Mouse (Mus musculus) right cerebral cortex, adult 18-20 months (tissue): ENCODE measurements at regions not wholly inside any gene's neighbourhood (a gene's known extent, or its start where the extent isn't known, plus 50 kb on each side); places are given as distances from the start of the nearest gene placed in this dataset.
"Not testable (repeated sequence)": the region's sequence is repeated elsewhere in the genome, so short reads cannot be mapped to it uniquely, and the experiment has no call there.

Source experiments
- DNase-seq: peaks from one replicate; pipeline ENCODE4 v3.0.0; 2022; ENCODE audit warnings: mixed read lengths

DNA sequence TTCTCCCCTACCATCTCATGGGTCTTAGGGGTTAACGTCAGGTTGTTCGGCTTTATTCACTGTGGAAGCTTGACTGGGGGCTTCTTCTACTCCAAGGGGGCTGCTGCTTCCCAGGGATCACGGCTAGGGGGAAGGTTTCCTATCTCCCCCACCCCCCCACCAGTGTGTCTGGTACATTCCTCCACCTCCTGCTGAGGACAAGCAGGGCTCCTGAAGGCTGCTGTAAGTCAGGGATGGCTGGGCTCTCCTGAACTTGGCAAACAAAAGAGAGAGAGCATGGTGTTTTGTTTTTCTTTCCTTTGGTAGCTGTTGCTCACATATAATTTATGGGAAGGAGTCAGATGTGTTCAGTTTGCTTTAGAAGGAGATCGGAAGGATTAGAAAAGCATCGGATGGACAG lies 54.7 kb upstream of the Commd3 start:
- no peak for DNase-seq

DNA sequence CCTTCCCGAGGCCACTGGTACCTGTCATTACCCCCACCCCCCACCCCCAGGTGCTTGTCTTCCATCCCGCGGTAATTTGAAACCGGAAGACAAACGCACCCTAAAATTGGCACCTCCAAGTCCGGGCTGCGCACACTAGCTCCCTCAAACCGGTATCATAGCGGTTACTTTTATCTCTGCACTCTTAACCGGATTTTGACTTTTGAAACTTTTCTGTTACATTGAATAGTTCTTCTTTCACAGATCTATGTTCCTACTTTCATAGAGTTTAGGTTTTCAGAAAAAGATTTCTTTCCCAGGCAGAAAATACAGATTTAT lies 62.4 kb upstream of the Commd3 start:
- DNase-seq = no peak

DNA sequence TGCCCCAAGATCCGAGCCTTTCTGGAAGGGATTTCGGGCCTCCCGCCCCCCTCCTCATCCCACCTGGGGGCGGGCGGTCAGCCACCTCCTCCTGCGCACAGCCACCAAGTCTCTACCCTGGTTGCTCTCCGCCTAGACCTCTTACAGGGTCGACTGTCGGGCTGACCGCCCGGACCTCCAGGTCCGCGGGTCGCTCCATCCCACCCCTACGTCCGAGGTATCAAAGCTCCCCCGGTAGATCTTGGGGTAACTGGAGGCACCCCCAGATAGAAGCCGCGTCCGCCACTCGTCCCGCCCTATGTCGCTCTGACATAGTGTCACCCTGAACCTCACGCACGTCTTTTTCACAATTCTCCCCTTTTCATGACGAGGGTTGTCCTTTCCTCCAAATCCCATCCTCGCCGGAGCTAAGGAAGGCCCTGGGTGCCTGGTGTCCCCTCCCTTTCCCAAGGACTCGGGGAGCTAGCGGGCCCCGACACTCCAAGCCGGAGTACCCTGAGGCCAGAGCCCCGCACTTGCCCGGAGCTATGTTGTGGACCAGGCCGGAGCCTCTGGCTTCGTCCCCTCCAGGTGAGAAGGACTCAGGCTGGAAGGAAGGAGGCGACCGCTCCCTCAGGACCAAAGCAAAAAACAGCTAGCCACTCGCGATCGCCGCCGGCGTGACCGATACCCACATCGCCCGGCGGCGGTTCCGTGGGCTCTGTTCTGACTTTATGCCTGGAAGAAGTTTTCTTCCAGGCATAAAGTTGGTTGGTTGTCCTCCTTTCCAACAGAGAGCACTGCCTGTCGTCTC lies 62.9 kb upstream of the Commd3 start:
- DNase-seq = no peak

DNA sequence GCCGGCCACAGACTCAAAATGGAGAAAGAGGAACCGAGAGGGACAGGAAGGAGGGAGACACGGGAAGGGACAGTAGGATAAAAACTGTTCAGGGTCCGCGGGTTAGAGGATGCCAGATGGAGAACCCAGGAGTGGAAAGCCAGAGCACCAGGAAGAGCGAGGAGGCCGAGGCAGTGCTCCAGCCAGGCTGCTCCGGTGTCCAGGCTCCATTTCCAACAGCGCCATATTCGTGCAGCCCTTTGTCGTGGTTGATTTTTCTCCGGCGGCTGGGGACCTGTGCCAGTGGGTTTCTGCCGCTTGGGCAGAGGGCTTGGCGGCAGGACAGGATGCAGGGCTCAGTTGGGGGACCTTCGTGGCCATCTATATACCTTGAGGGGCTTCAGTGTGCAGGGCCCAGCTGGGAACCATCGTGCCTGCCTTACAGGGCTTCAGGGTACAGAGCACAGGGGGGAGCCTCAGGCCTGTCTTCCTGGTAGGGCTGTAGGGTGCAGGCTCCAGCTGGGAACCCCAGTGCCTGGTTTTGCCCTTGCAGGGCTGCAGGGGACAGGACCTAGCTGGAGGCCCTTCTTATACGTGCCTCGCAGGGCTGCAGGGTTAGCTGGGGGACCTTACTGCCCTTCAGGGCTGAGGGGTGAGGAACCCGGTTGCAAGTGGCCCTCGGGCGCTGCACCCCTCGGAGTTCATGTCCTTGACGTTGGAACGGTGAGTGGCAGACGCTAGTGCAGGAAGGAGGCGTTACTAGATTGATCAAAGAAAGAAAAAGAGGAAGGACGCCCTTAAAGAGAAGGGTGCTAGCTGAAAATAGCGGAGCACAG lies 63.7 kb upstream of the Commd3 start:
- DNase-seq = no peak

DNA sequence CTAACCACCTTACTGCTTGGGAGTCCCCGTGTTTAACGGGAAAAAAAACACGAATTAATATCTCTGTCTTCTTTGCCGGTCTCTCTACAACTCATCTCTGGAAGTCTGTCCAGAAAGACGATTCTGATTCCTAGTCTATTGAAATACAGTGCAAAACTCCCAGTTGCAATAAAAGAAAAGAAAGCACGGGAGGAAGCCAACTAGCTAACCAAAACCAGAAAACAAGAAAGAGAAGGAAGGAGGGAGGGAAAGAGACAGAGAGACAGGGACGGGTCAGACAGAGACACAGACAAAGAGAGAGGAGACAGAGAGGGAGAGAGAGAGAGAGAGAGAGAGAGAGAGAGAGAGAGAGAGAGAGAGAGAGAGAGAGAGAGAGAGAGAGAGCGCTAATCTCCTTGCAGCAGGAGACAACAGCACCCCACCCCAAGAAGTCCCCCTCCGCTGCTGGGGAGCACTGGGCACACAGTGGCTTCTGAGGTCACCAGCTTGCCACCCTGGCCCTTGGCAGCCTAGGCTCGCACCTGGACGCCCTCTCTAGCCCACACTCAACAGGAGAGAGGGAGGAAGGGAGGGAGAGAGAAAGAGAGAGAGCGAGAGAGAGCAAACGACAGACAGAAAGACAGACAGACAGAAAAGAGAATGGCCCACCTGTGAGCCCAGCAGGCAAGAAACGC lies 64.5 kb upstream of the Commd3 start:
- DNase-seq = no peak

DNA sequence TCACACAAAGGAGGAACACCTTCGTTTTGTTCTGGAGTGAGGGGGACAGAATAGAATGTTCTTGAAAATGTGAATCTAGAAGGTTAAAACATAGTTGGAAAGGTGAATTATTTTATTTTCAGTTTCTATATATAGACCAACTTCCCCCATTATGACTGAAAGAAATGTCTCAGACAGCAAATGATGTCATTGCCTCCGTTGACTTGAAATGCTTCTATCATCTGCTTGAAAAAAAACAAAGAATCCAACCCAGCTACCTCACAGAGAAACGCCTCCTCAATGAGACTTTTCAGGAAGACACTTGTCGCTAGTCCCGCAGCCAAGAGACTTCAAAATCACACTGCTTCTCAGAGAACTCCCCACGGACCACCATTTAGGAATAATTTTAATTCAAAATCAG lies 65.1 kb upstream of the Commd3 start:
- DNase-seq = no peak

DNA sequence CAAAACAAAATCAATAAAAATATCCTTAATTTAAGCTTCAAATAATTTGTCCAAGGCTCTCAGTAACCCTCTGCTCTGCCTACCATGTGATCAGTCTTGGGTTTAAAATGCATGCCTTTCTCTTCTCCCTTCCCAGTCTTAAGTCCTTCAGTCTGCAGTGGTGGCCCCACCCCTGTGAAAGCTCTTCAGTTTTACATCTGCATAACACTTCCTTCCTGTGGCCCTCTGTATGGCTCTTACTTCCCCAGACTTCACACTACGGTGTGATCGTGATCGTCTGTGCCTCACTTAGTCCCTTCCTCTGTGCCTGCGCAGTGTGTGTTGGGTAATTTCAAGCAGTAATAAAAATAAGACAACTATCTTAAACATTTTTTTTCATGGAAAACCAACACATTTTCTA lies 80.0 kb upstream of the Commd3 start:
- no peak for DNase-seq

DNA sequence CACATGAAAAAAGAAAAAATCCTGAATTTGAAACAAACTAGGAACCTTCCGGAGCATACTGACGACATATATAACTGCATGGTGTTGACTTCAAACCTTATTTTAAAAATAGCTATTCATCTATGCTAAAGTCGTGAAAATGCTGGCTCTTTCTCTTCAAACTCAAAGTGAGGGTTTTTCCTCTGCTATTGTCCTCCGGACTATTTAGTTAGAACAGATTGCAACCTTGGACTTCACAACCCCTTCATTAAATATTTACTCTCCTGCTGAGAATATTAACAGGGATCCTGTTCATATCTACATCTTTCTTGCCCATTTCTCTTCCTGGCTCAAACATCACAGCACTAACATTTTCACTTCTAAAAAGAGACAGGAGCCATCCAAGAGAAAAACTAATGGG lies 84.0 kb upstream of the Commd3 start:
- DNase-seq = no peak

DNA sequence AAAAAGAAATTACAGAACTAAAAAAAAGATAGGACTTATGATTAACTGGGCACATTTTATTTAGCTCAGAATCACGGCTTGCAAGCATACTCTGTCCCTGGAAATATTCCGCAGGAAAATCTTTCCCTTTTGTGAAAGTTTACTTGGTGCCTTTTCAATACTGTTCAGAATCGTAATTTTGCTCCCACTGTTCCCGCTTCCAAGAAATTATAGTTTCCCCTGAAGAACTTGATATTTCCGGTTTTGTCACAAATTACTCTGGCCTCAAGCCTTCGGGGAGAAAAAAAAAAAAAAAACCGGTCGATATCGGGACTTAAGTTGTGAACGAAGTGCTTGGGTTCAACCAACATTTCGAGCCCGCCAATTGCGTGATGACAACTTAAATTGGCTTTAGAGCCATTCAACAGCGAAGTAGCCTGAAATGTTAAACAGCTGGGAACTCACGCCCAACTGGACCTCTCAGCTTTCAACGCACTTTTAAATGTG lies 84.4 kb upstream of the Commd3 start:
- no peak for DNase-seq

DNA sequence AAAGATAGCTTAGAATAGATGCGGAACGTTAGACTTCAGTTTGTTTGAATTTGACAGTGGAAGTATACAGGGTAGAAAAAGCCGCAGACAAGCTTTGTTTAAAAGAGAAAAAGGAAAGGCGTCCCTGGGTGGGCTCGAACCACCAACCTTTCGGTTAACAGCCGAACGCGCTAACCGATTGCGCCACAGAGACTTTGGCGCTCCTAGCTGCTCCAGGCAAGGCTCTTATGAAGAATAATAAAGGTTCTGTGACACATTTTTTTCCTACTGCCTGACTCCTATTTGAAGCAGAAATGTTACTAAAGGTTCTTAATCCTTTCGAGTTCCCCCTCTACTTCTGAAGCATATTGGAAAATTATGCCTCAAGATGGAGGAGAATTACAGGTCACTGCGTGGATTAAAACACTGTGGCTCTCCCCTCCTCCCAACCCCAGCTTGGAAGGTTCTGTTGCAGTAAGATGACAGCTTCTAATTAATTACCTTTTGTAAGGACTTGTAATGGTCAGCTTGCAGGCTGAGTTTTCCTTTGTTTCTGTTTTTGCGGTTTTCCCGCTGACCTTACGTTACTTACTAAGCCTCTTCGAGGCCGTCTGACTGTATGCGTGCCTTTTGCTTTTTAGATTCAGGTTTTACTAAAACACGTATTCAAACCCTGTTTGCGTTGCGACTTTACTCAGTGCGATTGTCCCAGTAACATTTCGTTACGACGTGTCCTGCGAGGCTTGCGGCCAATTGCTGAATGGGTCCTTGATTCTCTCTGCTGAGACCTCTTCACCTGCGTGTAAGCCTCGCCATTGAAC lies 85.1 kb upstream of the Commd3 start:
- peak; percentile 86 for DNase-seq

DNA sequence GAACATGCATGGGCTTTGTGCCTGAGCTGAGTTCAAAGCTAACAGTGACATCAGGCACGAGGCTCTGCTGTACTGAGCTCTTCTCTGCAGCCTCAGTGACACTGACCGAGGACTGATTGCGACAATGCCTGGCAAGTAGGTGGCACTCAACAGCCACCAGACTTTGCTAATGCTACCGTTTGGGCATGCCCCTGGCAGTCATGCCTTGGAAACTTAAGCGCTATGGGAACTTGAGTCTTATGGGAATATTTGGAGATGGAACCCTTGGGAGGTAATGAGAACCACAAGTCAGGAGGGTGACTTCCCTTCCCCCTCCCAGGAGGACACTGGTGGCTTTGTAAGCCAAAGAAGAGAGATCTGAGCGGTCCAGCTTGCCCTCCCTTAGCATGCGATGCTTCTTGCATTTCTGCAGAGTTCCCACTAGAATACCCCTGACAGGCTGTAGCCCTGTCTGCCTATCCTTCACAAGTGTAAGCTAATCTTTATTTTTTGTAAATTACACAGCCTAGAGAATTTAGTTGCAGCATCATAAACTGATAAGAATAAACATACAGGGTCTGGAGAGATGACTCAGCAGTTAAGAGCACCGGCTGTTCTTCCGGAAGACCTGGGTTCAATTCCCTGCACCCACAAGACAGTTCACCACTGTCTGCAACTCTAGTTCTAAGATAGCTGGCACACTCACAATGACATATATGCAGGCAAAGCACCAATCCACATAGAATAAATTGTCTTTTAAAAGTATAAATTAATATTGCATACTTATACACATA lies 86.4 kb upstream of the Commd3 start:
- DNase-seq = no peak

DNA sequence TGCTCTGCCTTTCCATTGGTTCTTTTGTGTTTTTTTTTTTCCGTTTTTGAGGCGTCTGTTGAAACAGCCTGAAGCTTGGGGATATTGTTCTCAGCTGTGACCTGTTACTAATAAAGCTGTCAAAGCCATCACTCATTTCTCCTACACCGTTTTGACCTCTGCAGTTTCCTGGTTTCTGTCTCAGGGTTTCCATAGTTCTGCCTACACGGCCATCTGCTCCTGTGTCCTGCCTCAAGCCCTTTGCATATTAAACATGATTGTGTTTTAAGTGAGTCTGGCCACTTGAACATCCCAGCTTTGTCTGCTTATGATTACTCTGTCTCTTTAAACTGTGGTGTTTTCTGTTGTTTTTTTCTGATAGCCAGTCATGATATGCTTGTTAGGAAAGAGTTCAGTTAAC lies 114.1 kb upstream of the Commd3 start:
- no peak for DNase-seq

DNA sequence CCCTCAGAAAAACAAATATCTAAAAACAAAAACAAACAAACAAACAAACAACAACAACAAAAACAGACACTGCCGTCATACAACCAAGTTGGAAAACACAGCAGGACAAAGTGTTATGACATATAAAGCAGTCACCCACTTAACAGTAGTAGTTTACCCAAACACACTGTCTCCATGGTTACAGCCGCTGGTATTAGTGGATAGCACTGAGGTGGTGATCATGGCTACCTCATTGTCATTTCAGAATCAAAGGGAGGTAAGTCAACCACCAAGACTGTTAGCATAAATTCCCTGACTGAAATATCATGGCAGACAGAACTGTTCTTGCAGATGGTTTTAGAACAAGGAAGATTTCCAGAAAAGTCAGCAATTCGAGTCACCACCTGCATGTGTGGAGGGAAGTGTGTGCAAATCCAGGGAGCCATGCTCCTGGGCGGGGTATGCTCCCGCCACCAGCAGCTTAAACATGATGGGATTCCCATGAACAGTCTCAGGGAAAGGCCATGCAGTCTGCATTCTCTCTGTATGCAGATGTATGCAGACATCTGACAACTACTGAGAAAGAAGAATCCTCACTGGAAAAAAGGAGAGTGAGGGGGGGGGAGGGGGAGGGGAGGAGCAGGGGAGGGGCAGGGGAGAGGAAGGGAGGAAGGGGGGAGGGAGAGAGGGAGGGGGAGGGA lies 124.1 kb upstream of the Commd3 start:
- no peak for DNase-seq

DNA sequence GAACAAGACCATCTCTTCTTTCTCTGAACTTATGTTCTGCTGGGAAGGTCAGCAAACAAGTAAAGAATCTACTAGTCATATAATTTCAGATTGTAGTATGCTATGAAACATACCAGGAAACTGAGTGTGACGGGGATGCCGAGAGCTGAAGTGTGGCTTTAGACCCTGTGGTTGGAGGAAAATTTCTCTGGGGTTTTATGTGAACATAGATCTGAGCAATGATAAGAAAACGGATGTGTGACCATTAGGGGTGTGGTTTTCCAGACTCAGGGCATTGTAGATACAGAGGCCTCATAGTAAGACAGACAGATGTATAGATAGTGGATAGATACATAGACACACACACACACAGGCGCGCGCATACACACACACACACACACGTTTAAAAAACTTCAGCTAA lies 131.8 kb upstream of the Dnajc1 start:
- DNase-seq = no peak

DNA sequence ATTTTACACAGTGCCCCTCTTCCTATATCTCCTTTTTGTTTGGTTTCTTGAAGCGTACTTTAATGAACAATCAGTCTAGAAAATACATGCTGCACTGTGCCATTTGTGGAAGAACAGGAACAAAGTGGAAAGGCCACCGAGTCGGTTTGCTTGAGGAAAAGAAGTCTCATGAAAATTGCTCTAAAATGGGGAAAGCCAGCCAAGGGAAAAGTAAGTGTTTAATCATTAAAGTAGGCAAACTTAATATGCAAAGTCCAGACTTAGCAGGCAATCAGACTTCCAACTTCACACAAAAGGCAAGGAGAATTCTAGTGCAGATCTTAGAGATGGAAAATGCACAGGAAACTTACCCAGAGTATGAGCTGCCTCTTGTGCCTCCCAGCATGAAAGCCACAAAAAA lies 131.3 kb upstream of the Dnajc1 start:
- no peak for DNase-seq

DNA sequence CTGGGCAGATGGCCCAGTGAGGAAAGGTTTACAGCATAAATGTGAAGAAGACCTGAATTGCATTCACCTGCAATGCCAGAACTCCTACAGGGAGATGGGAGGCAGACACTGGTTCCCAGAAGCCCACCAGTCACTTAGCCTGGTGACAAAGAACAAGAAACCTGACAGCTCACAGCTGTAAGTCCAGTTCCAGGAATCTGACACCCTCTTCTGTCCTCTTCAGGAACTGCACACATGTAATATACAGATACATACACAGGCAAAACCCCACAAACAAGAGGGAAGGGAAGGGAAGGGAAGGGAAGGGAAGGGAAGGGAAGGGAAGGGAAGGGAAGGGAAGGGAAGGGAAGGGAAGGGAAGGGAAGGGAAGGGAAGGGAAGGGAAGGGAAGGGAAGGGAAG lies 120.8 kb upstream of the Dnajc1 start:
- no peak for DNase-seq

DNA sequence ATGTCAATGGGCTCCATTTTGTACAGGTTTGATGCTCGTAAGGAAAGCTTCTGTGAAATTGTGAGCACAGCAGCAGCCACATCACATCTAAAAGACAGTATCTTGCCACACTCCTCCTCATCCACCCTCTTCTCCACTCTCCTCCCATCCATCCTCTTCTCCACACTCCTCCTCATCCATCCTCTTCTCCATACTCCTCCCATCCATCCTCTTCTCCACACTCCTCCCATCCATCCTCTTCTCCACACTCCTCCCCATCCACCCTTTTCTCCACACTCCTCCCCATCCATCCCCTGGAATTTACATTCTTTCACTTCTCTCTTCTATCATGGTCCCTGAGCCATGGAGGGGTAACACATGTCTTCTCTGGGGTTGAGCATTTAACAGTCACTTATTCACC lies 116.7 kb upstream of the Dnajc1 start:
- DNase-seq = no peak

DNA sequence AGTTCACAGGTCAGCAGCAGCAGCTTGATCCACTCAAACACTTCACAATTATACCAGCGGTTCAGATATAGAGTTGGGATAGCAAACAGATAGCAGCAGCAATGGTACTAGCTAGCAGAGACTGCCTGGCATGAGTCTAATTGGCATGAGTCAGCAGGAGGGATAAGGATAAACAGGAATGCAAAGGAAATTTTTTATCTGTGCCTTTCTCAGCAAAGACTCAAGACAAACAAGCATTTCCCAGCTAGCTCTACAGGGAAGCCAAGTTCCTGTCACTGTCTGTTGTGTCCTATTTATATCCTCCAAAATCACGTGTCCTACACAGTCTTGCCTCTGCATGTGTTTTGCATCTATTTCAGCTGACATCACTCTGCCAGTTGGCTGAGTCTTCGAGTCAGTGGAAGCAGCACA lies 80.7 kb upstream of the Dnajc1 start:
- peak; percentile 50 for DNase-seq

DNA sequence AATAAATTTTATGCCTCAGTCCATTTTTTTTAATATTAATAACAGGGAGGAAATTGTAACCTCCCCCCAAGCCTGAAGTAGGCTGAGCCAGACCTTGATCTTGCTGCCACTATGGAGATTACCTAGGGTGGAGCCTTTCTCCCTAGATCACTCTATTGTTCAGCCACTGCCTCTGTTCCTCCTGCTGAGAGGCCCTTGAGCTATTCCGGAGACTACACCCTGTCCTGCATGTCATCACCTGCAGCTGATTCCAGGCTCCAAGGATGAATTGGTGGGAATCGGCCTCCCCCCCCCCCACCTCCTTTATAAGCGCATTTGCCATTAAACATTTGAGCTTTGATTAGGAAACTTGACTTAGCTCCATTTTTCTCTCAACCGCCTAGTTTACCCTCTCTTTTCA lies 68.3 kb upstream of the Dnajc1 start:
- DNase-seq = no peak

DNA sequence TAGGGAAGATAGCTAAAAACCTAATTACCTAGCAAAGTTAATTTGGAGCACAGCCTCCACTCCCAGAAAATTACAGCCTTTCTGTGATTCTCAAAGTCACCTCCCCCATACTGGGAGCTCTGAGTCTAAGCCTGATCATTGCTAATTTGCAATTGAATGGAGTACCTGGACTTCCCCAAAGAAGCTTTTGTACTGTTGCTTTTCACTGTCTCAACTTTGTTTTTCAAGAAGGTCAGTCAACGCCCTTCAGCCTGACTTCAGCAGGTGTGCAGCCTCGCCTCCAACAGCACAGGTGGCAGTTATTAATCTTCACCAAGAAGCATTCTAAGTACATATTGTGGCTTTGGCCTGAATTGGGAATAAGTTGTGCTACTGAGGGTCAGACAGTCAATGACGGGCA lies 67.7 kb upstream of the Dnajc1 start:
- not testable (repeated sequence) for DNase-seq

DNA sequence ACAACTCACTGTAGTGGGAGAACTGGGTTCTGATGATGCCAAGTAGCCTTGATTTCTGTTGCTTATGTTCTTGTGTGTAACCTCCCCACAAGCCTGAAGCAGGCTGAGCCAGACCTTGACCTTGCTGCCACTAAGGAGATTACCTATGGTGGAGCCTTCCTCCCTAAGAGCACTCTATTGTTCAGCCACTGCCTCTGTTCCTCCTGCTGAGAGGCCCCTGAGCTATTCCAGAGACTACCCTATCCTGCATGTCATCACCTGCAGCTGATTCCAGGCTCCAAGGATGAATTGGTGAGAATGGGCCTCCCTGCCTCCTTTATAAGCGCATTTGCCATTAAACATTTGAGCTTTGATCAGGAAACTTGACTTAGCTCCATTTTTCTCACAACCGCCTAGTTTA lies 60.8 kb upstream of the Dnajc1 start:
- DNase-seq = not testable (repeated sequence)

DNA sequence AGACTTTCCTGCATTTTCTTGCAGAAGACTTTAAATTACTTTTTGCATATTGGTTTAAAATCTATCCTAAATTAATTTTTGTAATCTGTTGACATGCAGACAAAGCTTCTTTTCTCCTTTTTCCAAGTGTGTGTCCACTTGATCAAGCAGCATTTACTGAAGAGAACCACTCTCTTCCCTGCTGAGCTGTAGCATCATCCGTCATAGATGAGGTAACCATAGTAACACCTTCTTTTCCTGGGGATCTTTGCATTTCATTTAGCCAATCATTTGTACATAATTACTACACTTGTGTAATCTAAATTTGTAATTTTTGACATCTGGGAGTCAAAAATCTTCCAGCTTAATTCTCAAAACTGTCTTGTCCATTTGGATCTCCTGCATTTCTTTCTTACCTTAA lies 53.2 kb upstream of the Dnajc1 start:
- no peak for DNase-seq
